Mouse (Mus musculus) adrenal gland, adult 8-10 months (tissue): ENCODE results near the gene Pgpep1. TPM values are rescaled to one million over a fixed set of nuclear protein-coding genes. Genes with fewer than 3 reads are reported as not detected.

Experiments used
- DNase-seq: peaks from one replicate; pipeline ENCODE4 v3.0.0; 2022
- total RNA-seq, 4 experiments: library from RNA; stranded (reverse); gene quantifications; 2 replicates each; pipeline ENCODE4 v1.2.4; 2022

Pgpep1 gene
- 100 to 1,000 TPM; 129 to 163 (median 131) TPM for total RNA-seq

- no peak for DNase-seq
Measured at GRCm38 (mm10) chr8:70660273-70660725, at the start of gene Pgpep1. Pgpep1 (minus strand) TSS chr8:70660388.

DNA sequence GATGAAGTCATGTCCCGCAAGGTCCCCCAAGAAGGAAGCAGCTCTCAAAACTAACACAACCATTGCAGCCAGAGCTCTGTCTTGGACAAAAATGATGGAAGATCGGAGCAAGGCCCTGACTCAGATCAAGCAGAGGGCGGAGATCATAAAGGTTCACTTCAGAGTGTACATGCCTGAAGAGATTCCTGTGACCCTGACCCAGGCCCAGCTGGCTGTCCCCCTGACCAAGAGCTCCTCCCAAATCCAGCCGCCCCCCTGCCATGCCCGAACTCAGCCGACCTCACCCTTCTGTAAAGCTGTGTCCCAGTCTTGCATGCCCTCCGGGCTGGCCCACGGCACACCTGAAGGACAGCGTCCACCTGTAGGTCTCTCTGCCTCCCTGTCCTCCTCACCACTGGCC is 49.6 kb upstream of the Pgpep1 start:
- peak; percentile 17 for DNase-seq

DNA sequence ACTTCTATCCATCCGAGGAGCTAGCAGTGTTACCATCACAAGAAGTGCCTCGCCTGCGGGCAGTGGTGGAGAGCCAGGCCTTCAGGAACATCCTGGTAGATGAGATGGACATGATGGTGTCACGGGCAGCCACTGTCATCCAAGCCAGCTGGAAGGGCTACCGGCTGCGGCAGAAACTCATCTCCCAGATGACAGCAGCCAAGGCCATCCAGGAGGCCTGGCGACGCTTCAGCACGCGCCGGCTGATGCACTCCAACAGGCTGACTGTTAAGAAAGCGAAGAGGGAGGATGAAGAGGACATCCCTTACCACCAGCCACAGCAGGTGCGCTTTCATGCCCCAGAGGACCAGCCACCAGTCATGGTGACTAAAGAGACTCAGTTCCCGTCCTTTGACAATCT is 48.1 kb upstream of the Pgpep1 start:
- DNase-seq: peak; percentile 66

DNA sequence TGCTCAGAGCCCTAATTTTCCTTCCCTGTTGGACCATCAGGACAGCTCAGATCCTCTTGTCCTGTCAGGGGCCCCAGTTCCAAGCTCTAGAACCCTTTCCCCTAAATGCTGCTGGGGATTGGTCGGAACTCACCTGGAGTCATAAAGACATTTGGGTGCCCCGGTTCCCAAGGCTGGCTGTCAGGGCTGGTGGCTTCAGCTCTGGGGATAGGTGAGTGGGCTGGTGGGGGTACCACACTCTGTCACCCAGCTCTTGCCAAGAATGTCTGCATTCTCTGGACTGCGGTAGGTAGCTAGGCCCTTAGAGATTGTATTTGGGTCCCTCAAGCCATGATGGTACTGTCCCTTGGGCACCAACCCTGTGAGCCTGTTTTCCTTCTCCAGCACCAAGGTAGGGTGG is 43.1 kb upstream of the Pgpep1 start, which contains the start of gene Iqcn:
Gene Iqcn (plus strand): TSS at position 171 of the 400 bp plus-strand sequence.
- DNase-seq: no peak

- peak; percentile 79 for DNase-seq
Measured at GRCm38 (mm10) chr8:70702842-70703182, 42.6 kb upstream of the Pgpep1 start.

DNA sequence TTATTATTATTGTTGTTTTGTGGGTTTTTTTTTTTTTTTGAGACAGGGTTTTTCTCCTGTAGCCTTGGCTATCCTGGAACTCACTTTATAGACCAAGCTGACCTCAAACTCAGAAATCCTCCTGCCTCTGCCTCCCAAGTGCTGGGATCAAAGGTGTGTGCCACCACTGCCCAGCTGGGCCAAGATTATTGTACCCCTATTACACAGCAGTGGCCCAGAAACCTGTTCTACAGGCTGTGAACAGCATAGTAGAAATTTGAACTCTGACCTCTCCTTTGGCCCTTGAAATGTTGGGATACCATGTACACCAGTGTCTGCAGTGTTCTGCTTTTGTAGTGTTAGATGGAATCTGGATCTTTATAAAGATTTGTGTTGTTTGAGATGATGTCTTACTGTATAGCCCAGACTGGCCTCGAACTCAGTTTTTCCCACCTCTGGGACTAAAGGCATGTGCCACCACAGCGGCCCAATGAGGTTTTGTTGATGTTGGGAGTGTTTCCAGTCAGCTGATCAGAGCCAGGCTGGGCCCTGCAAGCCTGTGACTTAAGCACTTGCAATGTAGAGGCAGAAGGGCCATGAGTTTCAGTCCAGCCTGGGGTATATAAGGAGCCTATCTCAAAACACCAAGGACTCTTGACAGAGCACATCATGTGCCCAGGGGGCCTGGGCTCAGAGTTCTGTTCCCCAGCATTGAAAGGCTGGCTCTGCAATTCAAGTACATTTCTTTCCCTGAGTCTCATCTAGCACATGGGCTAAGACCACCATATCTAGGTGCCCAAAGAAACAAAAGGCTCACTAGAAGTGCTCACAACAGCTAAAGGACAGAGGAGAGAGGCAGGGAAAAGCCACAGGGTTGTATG is 42.0 kb upstream of the Pgpep1 start:
- no peak for DNase-seq

DNA sequence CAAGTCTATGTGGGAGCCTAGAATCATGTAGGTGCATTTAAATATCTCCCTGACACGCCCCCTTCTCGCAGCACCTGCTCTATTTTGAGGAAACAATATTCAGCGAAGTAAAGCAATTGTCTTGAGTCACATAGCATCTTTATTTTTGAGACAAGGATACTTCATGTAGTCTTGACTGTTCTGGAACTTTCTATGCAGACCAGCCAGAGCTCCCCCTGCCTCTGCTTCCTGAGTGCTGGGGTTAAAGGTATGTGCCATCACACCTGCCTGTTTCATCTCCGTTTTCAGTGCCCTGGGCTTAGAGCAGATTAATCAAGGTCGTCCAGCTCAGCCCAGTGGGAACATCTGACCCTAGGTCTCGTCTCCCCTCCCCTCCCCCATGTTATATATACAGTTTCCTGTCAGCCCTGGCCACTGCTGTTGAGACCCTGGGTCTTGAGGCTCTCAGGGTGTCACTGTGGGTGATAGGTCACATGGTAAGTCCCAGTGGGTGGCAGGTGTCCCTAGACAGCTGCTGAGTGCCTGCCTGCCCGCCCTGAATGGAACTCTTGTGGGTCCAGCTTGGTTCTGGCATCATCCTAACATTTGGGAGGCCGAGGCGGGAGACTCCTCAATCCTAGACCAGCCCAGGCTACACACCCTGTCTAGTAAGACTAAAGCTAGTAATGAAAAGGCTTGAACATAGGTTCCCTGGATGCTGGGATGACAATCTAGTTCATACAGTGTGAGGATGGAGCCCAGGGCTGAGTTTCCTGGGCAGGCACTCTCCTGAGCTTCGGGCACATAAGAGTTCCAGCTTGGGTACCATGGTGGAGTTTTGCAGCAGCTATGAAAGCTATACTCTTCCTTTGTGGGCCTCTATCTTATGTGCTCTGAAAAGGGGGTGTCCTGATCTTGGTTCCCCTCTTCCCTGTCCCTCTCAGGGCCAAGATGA is 41.1 kb upstream of the Pgpep1 start:
- DNase-seq: no peak

DNA sequence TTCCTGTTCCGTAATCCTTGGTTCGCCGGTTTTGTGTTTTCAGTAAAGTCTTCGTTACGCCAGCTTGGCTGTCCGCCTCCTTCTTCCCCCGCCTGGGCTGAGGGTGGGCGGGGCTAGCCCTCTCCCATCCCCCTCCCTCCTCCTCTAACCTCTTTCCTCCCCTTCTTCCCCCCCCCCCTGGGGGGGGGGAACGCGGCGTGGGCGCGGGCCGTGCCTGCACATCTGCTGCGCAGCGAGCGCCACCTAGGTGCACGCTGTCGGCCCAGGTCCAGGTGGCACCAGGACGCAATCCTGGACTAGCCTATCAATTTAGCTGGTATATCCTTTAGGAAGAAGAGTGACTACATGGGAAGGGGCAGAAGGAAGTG is 40.4 kb upstream of the Pgpep1 start:
- peak; percentile 87 for DNase-seq

DNA sequence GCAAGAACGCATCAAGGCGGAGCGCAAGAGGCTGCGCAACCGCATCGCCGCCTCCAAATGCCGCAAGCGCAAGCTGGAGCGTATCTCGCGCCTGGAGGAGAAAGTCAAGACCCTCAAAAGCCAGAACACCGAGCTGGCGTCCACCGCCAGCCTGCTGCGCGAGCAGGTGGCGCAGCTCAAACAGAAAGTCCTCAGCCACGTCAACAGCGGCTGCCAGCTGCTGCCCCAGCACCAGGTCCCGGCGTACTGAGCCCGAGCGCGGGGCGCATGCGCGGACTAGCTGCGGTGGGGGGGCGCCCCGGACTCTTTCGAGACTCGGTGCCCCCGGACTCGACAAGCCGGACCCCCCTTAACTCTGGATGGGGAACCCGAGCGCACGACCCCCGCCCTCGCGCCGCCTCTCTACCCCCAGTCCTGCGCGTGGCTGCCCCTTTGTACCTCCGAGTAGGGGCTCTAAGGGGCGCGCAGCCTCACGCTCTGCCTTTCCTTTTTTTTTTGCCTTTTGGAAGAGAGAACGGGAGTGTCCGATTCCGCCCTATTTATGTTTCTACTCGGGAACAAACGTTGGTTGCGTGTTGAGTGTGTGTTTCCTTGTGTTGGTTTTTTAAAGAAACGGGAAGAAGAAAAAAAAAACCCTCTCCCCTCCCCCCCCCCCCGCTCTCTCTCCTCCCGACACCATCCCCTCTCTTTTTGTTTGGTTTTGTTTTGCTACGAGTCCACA is 39.8 kb upstream of the Pgpep1 start:
- peak; percentile 83 for DNase-seq

GRCm38 (mm10) chr8:70699116-70699833 is 39.1 kb upstream of the Pgpep1 start:
- peak; percentile 55 for DNase-seq

- peak; percentile 98 for DNase-seq
Measured at GRCm38 (mm10) chr8:70698310-70699109, 38.3 kb upstream of the Pgpep1 start, which contains the start of gene Jund. Jund (plus strand) TSS chr8:70698949.

- no peak for DNase-seq
Measured at GRCm38 (mm10) chr8:70697366-70698250, 37.4 kb upstream of the Pgpep1 start.

GRCm38 (mm10) chr8:70696946-70697345 is 36.8 kb upstream of the Pgpep1 start:
- no peak for DNase-seq

GRCm38 (mm10) chr8:70696019-70696885 is 36.1 kb upstream of the Pgpep1 start:
- no peak for DNase-seq

DNA sequence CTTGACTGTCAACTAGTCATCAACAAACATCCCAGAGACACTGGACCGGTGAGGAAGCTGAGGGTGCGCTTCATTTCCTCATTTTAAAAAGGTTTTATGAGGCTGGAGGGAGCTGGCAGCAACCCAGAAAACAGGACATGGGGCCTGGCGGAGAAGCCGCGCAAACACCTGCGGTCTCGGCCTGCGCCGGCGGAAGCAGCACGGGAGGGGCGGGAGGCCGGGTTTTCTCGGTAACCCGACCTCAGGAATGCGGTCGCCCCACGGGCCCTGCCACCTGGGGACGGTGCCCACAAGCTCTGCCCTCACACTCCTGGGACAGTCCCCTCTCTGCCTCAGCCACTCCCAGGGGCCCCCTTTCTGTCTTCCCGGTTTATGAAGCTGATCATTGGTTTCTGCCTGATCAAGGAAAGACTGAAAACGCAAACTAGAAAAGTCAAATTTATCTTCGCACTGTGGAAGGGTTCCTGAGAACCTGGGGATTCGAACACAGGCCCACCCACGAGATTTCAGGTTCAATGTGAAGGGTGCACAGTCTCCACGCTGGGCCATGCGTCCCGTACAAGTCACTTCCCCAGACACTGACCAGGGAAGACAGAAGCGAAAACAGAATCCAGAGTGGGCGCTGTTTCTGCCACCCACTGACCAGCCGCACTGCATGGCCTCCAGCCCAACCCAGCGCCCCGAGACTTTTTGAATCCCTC is 35.3 kb upstream of the Pgpep1 start:
- DNase-seq: no peak

DNA sequence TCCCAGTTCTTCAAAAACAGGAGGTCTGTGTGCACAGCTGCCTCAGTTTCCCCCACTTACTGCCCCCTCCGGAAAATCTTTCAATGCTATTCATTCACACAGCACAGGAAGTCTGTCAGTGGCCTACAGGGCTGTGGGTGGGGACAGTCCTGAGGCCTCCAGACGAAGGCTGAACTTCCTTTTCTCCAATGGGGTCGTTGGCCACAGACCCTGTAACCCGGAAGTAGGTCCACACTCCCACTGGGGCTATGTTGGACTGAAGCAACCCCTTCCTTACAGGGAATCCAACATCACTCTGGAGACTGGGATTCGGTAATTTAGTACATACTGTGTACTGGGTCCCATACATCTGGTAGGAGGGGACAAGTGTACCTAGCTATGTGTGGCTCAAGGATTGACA is 33.4 kb upstream of the Pgpep1 start:
- DNase-seq: no peak

DNA sequence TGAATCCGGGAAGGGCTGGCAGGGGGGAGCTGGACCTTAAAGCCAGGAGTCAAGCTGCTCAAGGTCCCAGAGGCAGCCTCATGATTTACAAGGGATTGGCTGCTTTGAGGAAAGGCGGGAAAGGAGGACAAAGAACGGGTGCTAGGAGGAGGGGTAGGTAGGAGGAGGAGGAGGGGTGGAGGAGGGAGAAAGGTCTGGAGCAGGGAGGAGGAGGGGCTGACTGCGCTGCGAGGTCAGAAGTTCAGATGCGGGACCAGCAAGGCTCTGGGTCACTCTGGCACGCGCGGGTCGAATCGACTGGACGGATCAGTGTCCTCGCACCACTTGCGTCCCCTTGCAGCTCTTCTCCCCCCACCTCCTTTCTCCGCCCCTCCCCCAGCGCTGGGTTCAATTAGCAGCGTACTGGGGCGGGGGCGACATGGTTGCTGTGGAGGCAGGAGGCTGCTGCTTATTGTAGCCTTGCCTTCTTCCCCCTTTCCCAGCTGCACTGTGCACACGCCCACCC is 31.6 kb upstream of the Pgpep1 start:
- DNase-seq: no peak

- DNase-seq: no peak
Measured at GRCm38 (mm10) chr8:70691230-70691629, 31.0 kb upstream of the Pgpep1 start.
